Mouse (Mus musculus): ENCODE measurements around the gene Olfr547. TPM values are rescaled to one million over a fixed set of nuclear protein-coding genes. Genes with fewer than 3 reads are reported as not detected.

The Olfr547 gene
- total RNA-seq, 2 experiments from 2014 or later = not detected

DNA sequence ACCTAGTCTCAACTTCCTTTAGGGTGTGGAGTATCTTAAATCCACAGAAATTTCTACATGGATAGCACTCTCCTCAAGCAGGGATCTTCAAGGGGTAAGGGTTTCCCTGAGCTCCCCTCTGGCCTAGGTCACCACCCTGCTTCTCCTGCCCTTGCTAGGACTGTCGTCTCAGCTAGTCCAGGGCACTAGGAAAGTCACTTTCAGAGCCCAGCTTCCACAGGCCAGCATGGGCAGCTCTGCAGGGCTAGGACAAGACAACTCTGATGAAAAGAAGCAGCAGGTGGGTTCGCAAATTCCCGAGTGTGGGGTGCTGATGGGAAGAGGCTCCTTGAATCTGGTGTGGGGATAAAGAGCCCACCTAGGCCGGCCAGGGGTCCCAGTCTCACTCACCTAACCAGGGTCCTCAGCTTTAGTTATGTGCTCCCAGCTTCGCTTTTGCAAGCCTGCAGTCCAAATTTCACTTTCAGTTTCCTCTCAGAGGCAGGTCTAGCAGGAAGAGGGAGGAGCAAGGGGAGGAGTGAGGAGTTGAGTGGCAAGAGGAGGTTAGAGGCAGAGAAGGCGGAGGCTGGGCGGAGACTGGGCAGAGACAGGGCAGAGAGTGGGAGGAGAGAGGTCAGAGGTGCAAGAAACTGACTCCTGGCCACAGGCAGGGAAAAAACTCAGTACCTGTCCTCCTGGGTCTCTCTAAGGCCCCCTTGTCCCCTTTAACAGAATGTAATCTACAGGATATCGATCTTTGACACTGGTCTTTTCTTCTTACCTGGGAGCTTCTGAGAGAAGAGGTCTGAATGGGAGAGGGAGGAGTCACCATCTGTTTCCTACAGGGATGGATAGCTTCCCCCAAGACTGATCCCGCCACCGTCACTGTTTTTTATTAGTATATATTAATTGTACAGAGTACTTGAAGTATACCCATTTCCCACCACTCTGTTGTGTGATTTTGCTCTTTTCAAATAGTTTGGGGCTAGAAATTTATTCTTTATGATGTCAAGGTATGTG, 30.7 kb downstream of the Olfr547 start, which contains the start of gene Trim21:
TSS of gene Trim21 (minus strand) at position 488 of the 999 bp plus-strand sequence.
- peak; percentile 49 to 64 for DNase-seq (ENCODE audit: low spot score in 2 of 2)

DNA sequence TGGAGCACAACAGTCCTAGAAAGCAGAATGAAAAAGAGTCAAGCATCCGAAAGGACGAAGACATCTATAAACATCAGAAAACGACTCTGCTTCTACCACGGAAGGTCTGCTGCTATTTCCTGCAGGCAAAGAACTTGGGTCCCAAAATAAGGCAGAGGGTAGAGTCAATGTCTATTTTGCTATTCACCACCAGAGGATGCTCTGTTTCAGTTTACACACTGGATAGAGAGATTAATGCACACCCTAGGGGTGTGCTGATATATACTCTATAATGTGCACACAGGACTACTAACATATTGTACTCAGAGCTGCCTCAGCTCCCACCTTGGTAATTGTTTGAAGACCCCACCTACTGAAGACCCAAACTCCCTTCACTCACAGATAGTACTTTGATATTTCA, 31.7 kb downstream of the Olfr547 start:
- no peak for DNase-seq (ENCODE audit: low spot score in 2 of 2)

DNA sequence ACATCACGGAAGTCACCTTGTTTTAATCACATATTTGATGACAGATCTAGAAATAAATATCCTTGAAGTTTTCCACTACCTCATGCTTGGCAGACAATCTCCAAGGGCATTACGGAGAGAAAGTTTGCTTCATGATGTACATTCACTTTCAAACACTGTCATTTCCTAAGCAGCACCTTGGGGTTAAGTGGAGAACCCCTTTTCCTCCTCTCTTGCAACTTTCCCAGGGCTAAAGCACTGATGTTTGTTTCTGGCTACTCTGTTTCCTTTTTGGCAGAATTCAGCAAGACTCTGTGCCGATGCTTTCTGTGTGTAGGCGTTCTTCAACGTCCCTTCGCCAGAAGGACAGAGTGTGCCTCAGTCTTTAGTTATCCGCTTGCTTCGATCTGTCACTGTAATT, 36.6 kb downstream of the Olfr547 start, which contains the start of gene Olfr550:
TSS of gene Olfr550 (plus strand) at position 301 of the 400 bp plus-strand sequence.
- no peak for DNase-seq (ENCODE audit: low spot score in 2 of 2)

DNA sequence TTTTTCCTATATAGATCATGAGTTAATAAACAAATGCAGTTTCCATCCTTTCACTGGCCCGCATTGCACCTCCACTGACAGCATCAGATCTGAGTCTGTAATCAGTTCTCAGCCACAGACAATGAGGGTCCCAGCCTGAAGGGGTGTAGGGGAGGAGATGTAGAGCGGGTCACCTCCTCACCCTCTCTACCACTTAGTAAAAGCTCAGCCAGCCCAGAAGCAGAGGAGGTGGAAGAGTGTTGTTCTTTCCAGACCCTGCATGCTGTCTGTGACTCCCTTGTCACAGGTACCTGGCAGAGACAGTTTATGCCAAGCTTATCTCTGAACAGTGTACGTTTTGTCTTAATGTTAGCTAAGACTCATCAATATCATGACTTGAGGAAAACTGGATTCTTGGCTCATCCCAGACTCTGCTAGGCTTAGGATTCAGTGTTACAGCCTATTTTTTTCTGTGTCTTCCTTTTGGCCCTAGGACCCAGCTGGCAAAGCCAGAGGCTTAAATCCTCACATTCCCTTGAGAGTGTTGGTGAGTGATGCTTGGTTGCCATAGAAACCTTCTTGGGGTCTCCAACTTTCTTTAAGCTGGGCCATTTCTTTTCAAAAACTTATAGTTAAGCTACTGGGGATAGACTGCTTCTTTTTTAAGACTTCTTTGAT, 38.8 kb downstream of the Olfr547 start:
- DNase-seq (ENCODE audit: low spot score in 2 of 2) = no peak

DNA sequence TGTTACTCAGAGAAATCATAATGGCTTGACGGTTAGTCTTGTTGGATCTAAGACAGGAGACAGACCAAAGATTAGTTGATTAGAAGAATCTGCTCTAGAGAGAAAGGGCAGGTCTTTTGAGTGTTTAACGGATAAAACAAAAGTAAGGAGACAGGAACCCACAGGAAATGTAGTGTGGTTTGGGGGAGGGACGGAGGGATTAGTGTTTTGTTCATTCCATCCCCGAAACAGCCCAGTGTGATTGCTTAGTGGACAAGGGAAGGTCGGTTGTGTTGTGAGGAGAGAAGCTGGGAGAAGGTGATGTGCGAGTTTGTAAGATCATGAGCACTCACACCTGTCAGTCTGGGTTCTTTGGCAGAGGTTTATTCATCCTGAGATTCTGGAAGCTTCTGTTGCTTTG, 41.4 kb downstream of the Olfr547 start:
- no peak for DNase-seq (ENCODE audit: low spot score in 2 of 2)

Other genes starting within 250 kb of the Olfr547 start
- gene Rrm1, start 93.1 kb upstream of the Olfr547 start, total RNA-seq (2021) = 10 to 100 TPM; 15.6 to 18.8 TPM
- not detected for gene Olfr543, start 53.1 kb upstream of the Olfr547 start, total RNA-seq (2021)
- gene Olfr544, start 46.4 kb upstream of the Olfr547 start, total RNA-seq (2021) = not detected
- not detected for gene Olfr545, start 35.2 kb upstream of the Olfr547 start, total RNA-seq (2021)
- not detected for gene Olfr548-ps1, start 6.1 kb downstream of the Olfr547 start, total RNA-seq (2021)
- gene Olfr549, start 15.1 kb downstream of the Olfr547 start, total RNA-seq (2021) = not detected
- 1 to 10 TPM; 2.4 to 3.2 TPM for gene Trim21, start 30.7 kb downstream of the Olfr547 start, total RNA-seq (2021)
- gene Olfr550, start 36.7 kb downstream of the Olfr547 start, total RNA-seq (2021) = 1 to 10 TPM in 1 of 2 experiments, under 1 TPM in 1; 0.94 to 2.7 TPM
- not detected for gene Olfr551, start 57.1 kb downstream of the Olfr547 start, total RNA-seq (2021)
- gene Olfr552, start 63.0 kb downstream of the Olfr547 start, total RNA-seq (2021) = under 1 TPM; 0.13 to 0.18 TPM
- not detected for gene Olfr553, start 83.5 kb downstream of the Olfr547 start, total RNA-seq (2021)
- not detected for gene Olfr554, start 103.7 kb downstream of the Olfr547 start, total RNA-seq (2021)
- gene Olfr555, start 124.1 kb downstream of the Olfr547 start, total RNA-seq (2021) = not detected
- not detected for gene Olfr556, start 130.2 kb downstream of the Olfr547 start, total RNA-seq (2021)
- gene Trim68, start 152.6 kb downstream of the Olfr547 start, total RNA-seq (2021) = 1 to 10 TPM; 6.2 to 7.5 TPM
- gene Olfr557, start 161.2 kb downstream of the Olfr547 start, total RNA-seq (2021) = not detected
- under 1 TPM; 0.34 to 0.49 TPM for gene Olfr558, start 167.5 kb downstream of the Olfr547 start, total RNA-seq (2021)
- gene Olfr33, start 184.3 kb downstream of the Olfr547 start, total RNA-seq (2021) = not detected
- gene Olfr559, start 192.7 kb downstream of the Olfr547 start, total RNA-seq (2021) = not detected
- gene Olfr560, start 224.6 kb downstream of the Olfr547 start, total RNA-seq (2021) = not detected
- under 1 TPM; 0.23 to 0.76 TPM for gene Olfr78, start 224.7 kb downstream of the Olfr547 start, total RNA-seq (2021)
- gene Olfr561, start 236.5 kb downstream of the Olfr547 start, total RNA-seq (2021) = not detected

All from layer of hippocampus, postnatal 10 days (tissue).